Mouse (Mus musculus) macrophage (primary cell): ENCODE measurements around the gene Pdhx. TPM values are rescaled to one million over a fixed set of nuclear protein-coding genes. Genes with fewer than 3 reads are reported as not detected.

Experiments
- polyA plus RNA-seq: library from polyadenylated mRNA; stranded (reverse); fragments of 250-400 nt; gene quantifications from 3 replicates; pipeline ENCODE4 v1.2.4, GENCODE M21; 2018; ENCODE audit warnings: inconsistent platforms

The Pdhx gene
- polyA plus RNA-seq, 1 experiment from 2014 or later: 17.0 TPM

Other genes starting within 250 kb of the Pdhx start
- gene Cd44, start 171.8 kb downstream of the Pdhx start, polyA plus RNA-seq: 109 to 325 TPM (median 215 TPM) in 3 replicates
- gene Apip, start 162 bp upstream of the Pdhx start, polyA plus RNA-seq: 32.0 to 47.5 TPM (median 35.1 TPM) in 3 replicates
- 0.11 TPM in 1 of 3 replicates, not detected in the others for gene Ehf, start 229.8 kb upstream of the Pdhx start, polyA plus RNA-seq